Mouse (Mus musculus) E14TG2a.4 (cell line): Measurements from ENCODE around the gene Sft2d1.

ENCODE experiments used
- CTCF ChIP-seq: conservative IDR thresholded peaks from 2 replicates; pipeline ENCODE4 v1.5.1; 2014; ENCODE audit warnings: low read length
- NANOG ChIP-seq: IDR thresholded peaks from 2 replicates; pipeline ENCODE4 v1.6.1; 2014; ENCODE audit warnings: borderline replicate concordance, low read length, mixed read lengths

DNA sequence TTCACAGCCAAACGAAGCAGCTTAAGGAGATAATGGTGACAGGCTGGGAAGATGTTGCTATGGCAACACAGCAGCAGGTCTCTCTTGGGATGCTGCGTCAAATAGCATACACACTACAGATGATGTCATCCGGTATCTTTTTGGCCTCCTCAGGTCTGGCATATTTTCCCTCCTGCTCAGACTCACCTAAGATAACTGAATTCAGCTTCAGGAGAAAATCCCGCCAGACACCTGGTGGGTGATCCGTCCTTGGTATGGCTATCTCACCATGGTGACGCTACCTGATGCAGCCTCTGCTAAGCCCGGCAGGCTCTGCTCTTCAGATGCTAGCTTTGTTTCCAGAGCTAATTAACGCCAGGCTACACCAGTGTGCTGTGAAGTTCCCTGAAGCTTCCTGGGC is 57.7 kb downstream of the Sft2d1 start:
- TF ChIP-seq CTCF, result no peak
- no peak for TF ChIP-seq NANOG
